12 mouse cellular contexts compared by ENCODE assay signal in the genomic region with DNA sequence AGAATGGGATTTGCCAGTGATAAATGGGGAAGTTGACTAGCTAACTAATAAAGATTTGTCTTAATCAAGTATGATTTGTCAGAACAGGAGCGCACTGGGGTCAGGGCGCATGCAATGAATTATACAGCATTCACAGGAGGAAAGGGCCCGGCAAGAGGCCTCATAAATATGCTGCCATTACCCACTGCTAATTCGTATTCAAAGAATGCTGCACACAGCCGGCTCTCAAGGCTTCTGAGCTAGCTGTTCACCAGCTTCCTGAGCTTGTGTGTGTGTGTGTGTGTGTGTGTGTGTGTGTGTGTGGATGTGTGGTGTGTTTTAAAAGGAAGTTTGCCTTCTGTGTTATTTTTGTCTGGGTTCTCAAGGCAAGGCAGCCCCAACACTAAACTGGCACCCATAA.
DNase-seq lines count a peak whose midpoint lies in the region; ATAC-seq and TF ChIP-seq lines count a peak whose summit lies in the region.
"Had no signal": no experiment of that assay in that cellular context is flagged by ENCODE, and none has a peak within 500 bp of the region (broad histone marks: within the 10 kb centered on the region; RNA-seq: fewer than 3 reads in every experiment).

No protein-coding gene starts in this region.

- TF ChIP-seq CTCF in kidney, postnatal 0 days (IDR thresholded peaks at IDR 0.05; ENCODE audit: low read depth) = no peak
- TF ChIP-seq CTCF in midbrain, postnatal 0 days (IDR thresholded peaks at IDR 0.05) = no peak
- no peak for TF ChIP-seq CTCF in left cerebral cortex, adult 2 months (IDR thresholded peaks at IDR 0.05)

- no peaks in the 10 kb centered on the region for H3K36me3 ChIP-seq in forebrain, embryonic 11.5 days (ENCODE audit: control insufficient read depth, insufficient read depth, low read length)
- no peaks in the 10 kb centered on the region for H3K36me3 ChIP-seq in forebrain, embryonic 10.5 days (replicated peaks)
- H3K36me3 ChIP-seq in forebrain, embryonic 16.5 days (ENCODE audit: control insufficient read depth, insufficient read depth) = no peaks in the 10 kb centered on the region
- H3K36me3 ChIP-seq in kidney, postnatal 0 days (ENCODE audit: insufficient read depth, low read length) = no peaks in the 10 kb centered on the region
- no peaks in the 10 kb centered on the region for H3K36me3 ChIP-seq in midbrain, postnatal 0 days (ENCODE audit: insufficient read depth, low read length)

- no peak overlapping the region for H3K27ac ChIP-seq in forebrain, embryonic 11.5 days (ENCODE audit: low read depth, low read length)
- no peak overlapping the region for H3K27ac ChIP-seq in forebrain, embryonic 10.5 days
- H3K27ac ChIP-seq in forebrain, embryonic 16.5 days (ENCODE audit: low read length) = no peak overlapping the region
- peak overlapping the region; percentile 66 for H3K27ac ChIP-seq in kidney, postnatal 0 days
- peak overlapping the region; percentile 9; the same call in 1 of the 2 replicates for H3K27ac ChIP-seq in midbrain, postnatal 0 days (ENCODE audit: low read depth, low read length)
- H3K27ac ChIP-seq in left cerebral cortex, adult 2 months = no peak overlapping the region
- H3K27ac ChIP-seq: heart, adult 2 months had no signal

- no peak overlapping the region for H3K4me3 ChIP-seq in forebrain, embryonic 11.5 days (ENCODE audit: low read depth, low read length)
- no peak overlapping the region for H3K4me3 ChIP-seq in forebrain, embryonic 10.5 days
- no peak overlapping the region for H3K4me3 ChIP-seq in forebrain, embryonic 16.5 days (replicated peaks; ENCODE audit: low read length)
- H3K4me3 ChIP-seq in kidney, postnatal 0 days (replicated peaks; ENCODE audit: low read depth, low read length) = no peak overlapping the region
- no peak overlapping the region for H3K4me3 ChIP-seq in midbrain, postnatal 0 days (ENCODE audit: low read depth, low read length)
- H3K4me3 ChIP-seq in left cerebral cortex, adult 2 months = no peak overlapping the region
- H3K4me3 ChIP-seq: heart, adult 2 months had no signal

- 0 out of 2 replicates have a peak, but pooled peaks have one; percentile 53 for ATAC-seq in forebrain, embryonic 11.5 days (replicated peaks; ENCODE audit: low FRiP score)
- ATAC-seq in forebrain, embryonic 16.5 days = peak; percentile 75
- no peak for ATAC-seq in kidney, postnatal 0 days (replicated peaks; ENCODE audit: low FRiP score, low read depth)
- no peak for ATAC-seq in midbrain, postnatal 0 days (ENCODE audit: low FRiP score)
- ATAC-seq in megakaryocyte, adult 5-6 weeks (ENCODE audit: poor library complexity, severe bottlenecking) = no peak

- no peaks in the 10 kb centered on the region for H3K9me3 ChIP-seq in forebrain, embryonic 11.5 days (ENCODE audit: control insufficient read depth, low read length)
- H3K9me3 ChIP-seq in forebrain, embryonic 10.5 days = no peaks in the 10 kb centered on the region
- no peaks in the 10 kb centered on the region for H3K9me3 ChIP-seq in forebrain, embryonic 16.5 days (ENCODE audit: control insufficient read depth, low read length)
- no peaks in the 10 kb centered on the region for H3K9me3 ChIP-seq in kidney, postnatal 0 days (replicated peaks; ENCODE audit: low read length)
- H3K9me3 ChIP-seq in midbrain, postnatal 0 days (ENCODE audit: low read length) = no peaks in the 10 kb centered on the region

- no peaks in the 10 kb centered on the region for H3K27me3 ChIP-seq in forebrain, embryonic 11.5 days (ENCODE audit: control insufficient read depth, insufficient read depth, low read length)
- no peaks in the 10 kb centered on the region for H3K27me3 ChIP-seq in forebrain, embryonic 10.5 days (ENCODE audit: poor library complexity, severe bottlenecking)
- H3K27me3 ChIP-seq in forebrain, embryonic 16.5 days (replicated peaks; ENCODE audit: control insufficient read depth, insufficient read depth, low read length) = no peaks in the 10 kb centered on the region
- H3K27me3 ChIP-seq in kidney, postnatal 0 days (ENCODE audit: insufficient read depth, low read length) = no peaks in the 10 kb centered on the region
- H3K27me3 ChIP-seq in midbrain, postnatal 0 days (ENCODE audit: insufficient read depth, low read length) = no peaks in the 10 kb centered on the region

- 37% methylated on average over 5 of the region's 5 CpGs for WGBS in forebrain, embryonic 11.5 days
- WGBS in forebrain, embryonic 10.5 days = 60% methylated on average over 5 of the region's 5 CpGs
- 17% methylated on average over 5 of the region's 5 CpGs for WGBS in forebrain, embryonic 16.5 days
- 8% methylated on average over 5 of the region's 5 CpGs for WGBS in kidney, postnatal 0 days
- 21% methylated on average over 5 of the region's 5 CpGs for WGBS in midbrain, postnatal 0 days

- H3K9ac ChIP-seq in forebrain, embryonic 11.5 days (ENCODE audit: low read length) = no peak overlapping the region
- H3K9ac ChIP-seq in forebrain, embryonic 16.5 days (replicated peaks; ENCODE audit: low read depth, low read length) = no peak overlapping the region
- H3K9ac ChIP-seq in kidney, postnatal 0 days (ENCODE audit: low read depth, low read length) = no peak overlapping the region
- no peak overlapping the region for H3K9ac ChIP-seq in midbrain, postnatal 0 days (replicated peaks; ENCODE audit: low read length, poor library complexity, severe bottlenecking)

- DNase-seq in forebrain, embryonic 11.5 days (ENCODE audit: low spot score) = no peak
- no peak for DNase-seq in forebrain, embryonic 10.5 days (ENCODE audit: extremely low spot score, low spot score)
- peak; percentile 51 for DNase-seq in kidney, postnatal 0 days (ENCODE audit: low spot score)
- peak; percentile 54 for DNase-seq in midbrain, postnatal 0 days (ENCODE audit: low spot score)
- no peak for DNase-seq in yolk sac, embryonic 10.5 days (ENCODE audit: low spot score)
- DNase-seq in left cerebral cortex, adult 2 months (ENCODE audit: extremely low spot score in 1 of 2, low spot score in 2 of 2) = no peak
- DNase-seq: adrenal gland, adult 8-10 months; cerebellum, postnatal 14 days; heart, adult 2 months; thymus, postnatal 25 days had no signal

- intact Hi-C loops in left cerebral cortex, adult 2 months (cut with DNase I) = no loop called here

- peaks cover 6% of the 10 kb centered on the region; the same call in 1 of the 2 replicates for H3K4me1 ChIP-seq in forebrain, embryonic 11.5 days (replicated peaks; ENCODE audit: control insufficient read depth, insufficient read depth, low read length)
- peaks cover 44% of the 10 kb centered on the region for H3K4me1 ChIP-seq in forebrain, embryonic 10.5 days
- H3K4me1 ChIP-seq in forebrain, embryonic 16.5 days (replicated peaks; ENCODE audit: control insufficient read depth, insufficient read depth, low read length) = peaks cover 10% of the 10 kb centered on the region
- H3K4me1 ChIP-seq in kidney, postnatal 0 days (replicated peaks; ENCODE audit: insufficient read depth, low read length) = peaks cover 5% of the 10 kb centered on the region; the same call in 1 of the 2 replicates
- H3K4me1 ChIP-seq in midbrain, postnatal 0 days (ENCODE audit: insufficient read depth, low read length) = peaks cover 5% of the 10 kb centered on the region; the same call in 1 of the 2 replicates

- no peak overlapping the region for H3K4me2 ChIP-seq in forebrain, embryonic 11.5 days (ENCODE audit: low read depth, low read length, severe bottlenecking)
- no peak overlapping the region for H3K4me2 ChIP-seq in forebrain, embryonic 16.5 days (ENCODE audit: low read length)
- H3K4me2 ChIP-seq in kidney, postnatal 0 days (ENCODE audit: low read length) = no peak overlapping the region
- no peak overlapping the region for H3K4me2 ChIP-seq in midbrain, postnatal 0 days (ENCODE audit: low read depth, low read length, poor library complexity, severe bottlenecking)

Comparison
In these comparisons a context has a peak if more than half of its experiments do, and no peak if none do; other contexts are left out.
1. ATAC-seq: peak in forebrain, embryonic 11.5 days (single experiment) and forebrain, embryonic 16.5 days (single experiment); none in kidney, postnatal 0 days (single experiment), midbrain, postnatal 0 days (single experiment) and megakaryocyte, adult 5-6 weeks (single experiment).
2. DNase-seq: peak in kidney, postnatal 0 days (single experiment) and midbrain, postnatal 0 days (single experiment); none in forebrain, embryonic 11.5 days (single experiment), forebrain, embryonic 10.5 days (single experiment), yolk sac, embryonic 10.5 days (single experiment) and left cerebral cortex, adult 2 months (0 of 2).
3. H3K27ac ChIP-seq: peak in kidney, postnatal 0 days (single experiment) and midbrain, postnatal 0 days (single experiment); none in forebrain, embryonic 11.5 days (single experiment), forebrain, embryonic 10.5 days (single experiment), forebrain, embryonic 16.5 days (single experiment) and left cerebral cortex, adult 2 months (single experiment).